Mouse (Mus musculus): ENCODE results near the gene Mcoln3. TPM values are rescaled to one million over a fixed set of nuclear protein-coding genes. Genes with fewer than 3 reads are reported as not detected.
A peak's percentile ranks its signal among the peaks of the same experiment; 100 is the strongest.

The Mcoln3 gene
- total and polyA plus RNA-seq, 3 experiments, result 5.2 to 11.3 (median 5.3) TPM

GRCm38 (mm10) chr3:146123464-146123825 is 6.2 kb downstream of the Mcoln3 start:
- H3K36me3 ChIP-seq (replicated peaks in 1 of 2; ENCODE audit: control insufficient read depth in 1 of 2, insufficient read depth in 1 of 2, low read length in 1 of 2), result peaks cover 0 to 2% of the 10 kb centered on the region in 2 experiments
- peak overlapping the region in 1 of 3 experiments; percentile 13 for H3K4me3 ChIP-seq (replicated peaks in 1 of 3; ENCODE audit: low read depth in 2 of 3, low read length in 2 of 3, poor library complexity in 1 of 3)
- H3K9ac ChIP-seq (ENCODE audit: insufficient read depth, low read depth), result no peak overlapping the region
- H3K79me2 ChIP-seq (replicated peaks; ENCODE audit: control insufficient read depth, extremely low read depth, insufficient read depth, poor library complexity, severe bottlenecking), result no peaks in the 10 kb centered on the region
- in situ Hi-C loops (cut with MboI; ENCODE audit: low pct_ligation_motif_present, low pct_unique_long_range_greater_than_20kb, low sequenced_read_pairs), result no loop called here
- peak overlapping the region; percentile 54 for H3K27ac ChIP-seq (ENCODE audit: insufficient read depth, low read depth)
- H3K9me3 ChIP-seq (replicated peaks; ENCODE audit: low read length), result no peaks in the 10 kb centered on the region
- dilution Hi-C loops (cut with MboI; ENCODE audit: extremely low pct_ligation_motif_present, extremely low pct_unique_long_range_greater_than_20kb, low sequenced_read_pairs), result no loop called here
- TF ChIP-seq MAZ (IDR thresholded peaks at IDR 0.05; ENCODE audit: low read depth, low read length), result 0 out of 2 replicates have a peak, but pooled peaks have one; percentile 1
- no peak for TF ChIP-seq RAD21 (IDR thresholded peaks at IDR 0.05; ENCODE audit: low read depth, low read length)
- no peak for TF ChIP-seq POLR2A (IDR thresholded peaks at IDR 0.05; ENCODE audit: low read depth, low read length)
- no peak; the same call in 1 of the 2 replicates for TF ChIP-seq IRF4 (IDR thresholded peaks at IDR 0.05; ENCODE audit: low read depth, low read length)
- no peak for TF ChIP-seq RCOR1 (conservative IDR thresholded peaks at IDR 0.05; ENCODE audit: low read depth, low read length)
- no peak for TF ChIP-seq GABPA (IDR thresholded peaks at IDR 0.05; ENCODE audit: insufficient replicate concordance, low read depth, low read length)
- no peak; the same call in 1 of the 2 replicates for TF ChIP-seq MXI1 (IDR thresholded peaks at IDR 0.05; ENCODE audit: low read depth, low read length)
- 0 out of 2 replicates have a peak, but pooled peaks have one; percentile 1 for TF ChIP-seq CHD1 (IDR thresholded peaks at IDR 0.05; ENCODE audit: low read depth, low read length)
- TF ChIP-seq CHD2 (IDR thresholded peaks at IDR 0.05; ENCODE audit: low read length), result peak; percentile 22; the same call in 1 of the 2 replicates
- TF ChIP-seq NELFE (IDR thresholded peaks at IDR 0.05; ENCODE audit: low read depth, low read length), result no peak
- peak; percentile 23 for DNase-seq (ENCODE audit: extremely low read depth)
- no peaks in the 10 kb centered on the region for H3K27me3 ChIP-seq (replicated peaks)
- peak overlapping the region; percentile 83 for H3K4me2 ChIP-seq (ENCODE audit: insufficient read depth, low read depth, poor library complexity, severe bottlenecking)
- peaks cover 18 to 55% of the 10 kb centered on the region in 2 experiments for H3K4me1 ChIP-seq (ENCODE audit: control insufficient read depth in 1 of 2, insufficient read depth in 2 of 2)

DNA sequence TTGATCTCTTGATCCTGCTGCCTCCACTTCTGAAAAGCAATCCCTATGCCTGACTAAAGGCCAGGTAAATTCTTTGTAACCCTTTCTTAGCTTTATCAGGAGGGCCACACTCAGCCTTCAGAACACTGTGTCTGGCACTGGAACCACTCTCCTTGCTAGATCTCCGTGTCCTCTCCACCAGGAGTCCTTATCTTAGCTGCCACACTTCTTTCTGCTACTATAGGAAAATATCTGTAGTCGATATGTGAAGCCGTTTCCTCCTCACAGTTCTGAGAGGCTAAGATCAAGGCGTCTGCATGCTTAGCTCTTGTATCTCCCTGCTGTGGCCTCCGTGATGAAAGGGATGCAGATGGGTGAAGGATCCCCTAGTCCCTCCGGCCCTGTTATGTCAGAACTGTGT is 10.0 kb downstream of the Mcoln3 start:
- no peaks in the 10 kb centered on the region for H3K9me3 ChIP-seq (replicated peaks; ENCODE audit: low read length)
- peaks cover 21 to 57% of the 10 kb centered on the region in 2 experiments for H3K4me1 ChIP-seq (ENCODE audit: control insufficient read depth in 1 of 2, insufficient read depth in 2 of 2)
- H3K36me3 ChIP-seq (replicated peaks in 1 of 2; ENCODE audit: control insufficient read depth in 1 of 2, insufficient read depth in 1 of 2, low read length in 1 of 2), result peaks cover 7 to 16% of the 10 kb centered on the region in 2 experiments
- H3K27me3 ChIP-seq (replicated peaks), result no peaks in the 10 kb centered on the region
- dilution Hi-C loops (cut with MboI; ENCODE audit: extremely low pct_ligation_motif_present, extremely low pct_unique_long_range_greater_than_20kb, low sequenced_read_pairs) (no loop called here), in situ Hi-C loops (cut with MboI; ENCODE audit: low pct_ligation_motif_present, low pct_unique_long_range_greater_than_20kb, low sequenced_read_pairs) (no loop called here)
- no peak for DNase-seq (ENCODE audit: extremely low read depth)
- H3K4me2 ChIP-seq (ENCODE audit: insufficient read depth, low read depth, poor library complexity, severe bottlenecking), result no peak overlapping the region
- no peak overlapping the region for H3K9ac ChIP-seq (ENCODE audit: insufficient read depth, low read depth)
- no peaks in the 10 kb centered on the region for H3K79me2 ChIP-seq (replicated peaks; ENCODE audit: control insufficient read depth, extremely low read depth, insufficient read depth, poor library complexity, severe bottlenecking)
- TF ChIP-seq E2F4 (IDR thresholded peaks at IDR 0.05; ENCODE audit: insufficient replicate concordance, low read depth, low read length) (no peak), ZMIZ1 (IDR thresholded peaks at IDR 0.05; ENCODE audit: low read depth, low read length) (no peak), PAX5 (IDR thresholded peaks at IDR 0.05; ENCODE audit: low read length) (no peak)
- no peak overlapping the region for H3K27ac ChIP-seq (ENCODE audit: insufficient read depth, low read depth)
- no peak overlapping the region for H3K4me3 ChIP-seq (replicated peaks in 1 of 3; ENCODE audit: low read depth in 2 of 3, low read length in 2 of 3, poor library complexity in 1 of 3)

- in situ Hi-C loops (cut with MboI; ENCODE audit: low pct_ligation_motif_present, low pct_unique_long_range_greater_than_20kb, low sequenced_read_pairs), result loop anchor here (5.0 kb wide), 1 partner anchor 42 kb away; no protein-coding TSS in a partner anchor
- H3K27ac ChIP-seq (ENCODE audit: insufficient read depth, low read depth), result peak overlapping the region; percentile 74
- TF ChIP-seq NELFE (IDR thresholded peaks at IDR 0.05; ENCODE audit: low read depth, low read length) (peak; percentile 68; the same call in 1 of the 2 replicates), CHD1 (IDR thresholded peaks at IDR 0.05; ENCODE audit: low read depth, low read length) (no peak), MAZ (IDR thresholded peaks at IDR 0.05; ENCODE audit: low read depth, low read length) (peak; percentile 81; the same call in 1 of the 2 replicates), RCOR1 (conservative IDR thresholded peaks at IDR 0.05; ENCODE audit: low read depth, low read length) (peak; percentile 95), SMC3 (IDR thresholded peaks at IDR 0.05; ENCODE audit: low read depth, low read length) (peak; percentile 51), POLR2A (IDR thresholded peaks at IDR 0.05; ENCODE audit: low read depth, low read length) (peak; percentile 52), MXI1 (IDR thresholded peaks at IDR 0.05; ENCODE audit: low read depth, low read length) (peak; percentile 88), NRF1 (IDR thresholded peaks at IDR 0.05; ENCODE audit: low read depth, low read length) (peak; percentile 36; the same call in 1 of the 2 replicates), RAD21 (IDR thresholded peaks at IDR 0.05; ENCODE audit: low read depth, low read length) (peak; percentile 13), E2F4 (IDR thresholded peaks at IDR 0.05; ENCODE audit: insufficient replicate concordance, low read depth, low read length) (peak; percentile 30; the same call in 1 of the 2 replicates), EP300 (IDR thresholded peaks at IDR 0.05; ENCODE audit: low read length) (peak; percentile 99), SIN3A (IDR thresholded peaks at IDR 0.05; ENCODE audit: low read length) (peak; percentile 87), GABPA (IDR thresholded peaks at IDR 0.05; ENCODE audit: insufficient replicate concordance, low read depth, low read length) (no peak), ZC3H11A (IDR thresholded peaks at IDR 0.05; ENCODE audit: low read depth, low read length) (no peak), MEF2A (IDR thresholded peaks at IDR 0.05; ENCODE audit: borderline replicate concordance, low read depth, low read length) (peak; percentile 90), TCF12 (IDR thresholded peaks at IDR 0.05; ENCODE audit: low read depth, low read length) (peak; percentile 100), ZMIZ1 (IDR thresholded peaks at IDR 0.05; ENCODE audit: low read depth, low read length) (peak; percentile 55; the same call in 1 of the 2 replicates), HCFC1 (IDR thresholded peaks at IDR 0.05; ENCODE audit: low read depth, low read length) (peak; percentile 33; the same call in 1 of the 2 replicates), MAFK (IDR thresholded peaks at IDR 0.05; ENCODE audit: insufficient replicate concordance, low read length) (0 out of 2 replicates have a peak, but pooled peaks have one; percentile 64)
Observed at GRCm38 (mm10) chr3:146134834-146135233, 17.6 kb downstream of the Mcoln3 start.

More at GRCm38 (mm10) chr3:146134834-146135233, 17.6 kb downstream of the Mcoln3 start:
- Histone ChIP-seq H3K36me3 (replicated peaks in 1 of 2; ENCODE audit: control insufficient read depth in 1 of 2, insufficient read depth in 1 of 2, low read length in 1 of 2) (peaks cover 4 to 21% of the 10 kb centered on the region in 2 experiments), H3K9ac (ENCODE audit: insufficient read depth, low read depth) (peak overlapping the region; percentile 10; the same call in 1 of the 2 replicates), H3K9me3 (replicated peaks; ENCODE audit: low read length) (peaks cover 12% of the 10 kb centered on the region), H3K4me3 (replicated peaks in 1 of 3; ENCODE audit: low read depth in 2 of 3, low read length in 2 of 3, poor library complexity in 1 of 3) (no peak overlapping the region), H3K79me2 (replicated peaks; ENCODE audit: control insufficient read depth, extremely low read depth, insufficient read depth, poor library complexity, severe bottlenecking) (no peaks in the 10 kb centered on the region), H3K27me3 (replicated peaks) (no peaks in the 10 kb centered on the region), H3K4me2 (ENCODE audit: insufficient read depth, low read depth, poor library complexity, severe bottlenecking) (peak overlapping the region; percentile 46; the same call in 1 of the 2 replicates), H3K4me1 (ENCODE audit: control insufficient read depth in 1 of 2, insufficient read depth in 2 of 2) (peaks cover 17 to 44% of the 10 kb centered on the region in 2 experiments)
- DNase-seq (ENCODE audit: extremely low read depth), result peak; percentile 98
- dilution Hi-C loops (cut with MboI; ENCODE audit: extremely low pct_ligation_motif_present, extremely low pct_unique_long_range_greater_than_20kb, low sequenced_read_pairs), result no loop called here
